28 mouse cellular contexts compared by ENCODE assay signal in genomic region chr12:44308221-44308620, GRCm38 (mm10). TPM values are rescaled to one million over a fixed set of nuclear protein-coding genes. Genes with fewer than 3 reads are reported as not detected.
"Had no signal": no experiment of that assay in that cellular context is flagged by ENCODE, and none has a peak within 500 bp of the region (broad histone marks: within the 10 kb centered on the region; RNA-seq: fewer than 3 reads in every experiment).

No protein-coding gene starts in this region.

- H3K4me1 ChIP-seq: embryonic facial prominence, embryonic 10.5 days; embryonic facial prominence, embryonic 12.5 days; embryonic facial prominence, embryonic 13.5 days; embryonic facial prominence, embryonic 15.5 days; forebrain, embryonic 12.5 days; forebrain, embryonic 13.5 days; forebrain, embryonic 15.5 days had no signal

- H3K9me3 ChIP-seq: embryonic facial prominence, embryonic 10.5 days; embryonic facial prominence, embryonic 12.5 days; embryonic facial prominence, embryonic 13.5 days; embryonic facial prominence, embryonic 15.5 days; forebrain, embryonic 10.5 days; forebrain, embryonic 12.5 days; forebrain, embryonic 13.5 days; forebrain, embryonic 15.5 days had no signal

- H3K27me3 ChIP-seq: embryonic facial prominence, embryonic 12.5 days; embryonic facial prominence, embryonic 13.5 days; embryonic facial prominence, embryonic 15.5 days; forebrain, embryonic 12.5 days; forebrain, embryonic 13.5 days; forebrain, embryonic 15.5 days had no signal

- ATAC-seq: forebrain, embryonic 13.5 days; forebrain, embryonic 14.5 days; forebrain, embryonic 15.5 days; forebrain, embryonic 16.5 days; forebrain, postnatal 0 days had no signal

- H3K9ac ChIP-seq: embryonic facial prominence, embryonic 12.5 days; embryonic facial prominence, embryonic 13.5 days; embryonic facial prominence, embryonic 15.5 days; forebrain, embryonic 12.5 days; forebrain, embryonic 13.5 days; forebrain, embryonic 15.5 days; forebrain, postnatal 0 days had no signal

- H3K4me3 ChIP-seq: embryonic facial prominence, embryonic 10.5 days; embryonic facial prominence, embryonic 12.5 days; embryonic facial prominence, embryonic 13.5 days; embryonic facial prominence, embryonic 15.5 days; erythroblast, embryonic 14.5 days; forebrain, embryonic 10.5 days; forebrain, embryonic 12.5 days; forebrain, embryonic 13.5 days; forebrain, embryonic 15.5 days; gastrocnemius, adult 2 months; heart, adult 2 months had no signal

- H3K27ac ChIP-seq: embryonic facial prominence, embryonic 10.5 days; embryonic facial prominence, embryonic 12.5 days; embryonic facial prominence, embryonic 13.5 days; embryonic facial prominence, embryonic 15.5 days; forebrain, embryonic 10.5 days; forebrain, embryonic 12.5 days; forebrain, embryonic 13.5 days; forebrain, embryonic 15.5 days; gastrocnemius, adult 2 months; heart, adult 2 months had no signal

- DNase-seq: cerebellum, adult 2 months; cerebellum, adult 8-10 months; cerebellum, adult 9-10 months; cerebellum, adult 9-11 months; cerebellum, postnatal 14 days; cerebellum, postnatal 25 days; cerebellum, postnatal 36 days; embryo, embryonic 11 days; forebrain, postnatal 0 days; gastrocnemius, adult 2 months; gastrocnemius, postnatal 10 days; gastrocnemius, postnatal 14 days; gastrocnemius, postnatal 25 days; gastrocnemius, postnatal 36 days; heart, adult 11 months; heart, adult 18-20 months; heart, adult 2 months had no signal

RNA-seq across cellular contexts. Expression of gene Nrcam, which starts 20.5 kb away (rescaled TPM):
- polyA plus RNA-seq: erythroblast, embryonic 14.5 days had no signal
